Mouse (Mus musculus) common myeloid progenitor, adult 5-6 weeks (primary cell): ENCODE data around the gene Mamstr. TPM values are rescaled to one million over a fixed set of nuclear protein-coding genes. Genes with fewer than 3 reads are reported as not detected.
"Not testable (repeated sequence)": the region's sequence is repeated elsewhere in the genome, so short reads cannot be mapped to it uniquely, and the experiment has no call there.

Source experiments
- ATAC-seq: replicated peaks from 2 replicates; pipeline ENCODE4 v1.8.0; 2016; ENCODE audit warnings: low read depth, mild to moderate bottlenecking, moderate TSS enrichment, inconsistent platforms; ENCODE audit not compliant: poor library complexity, severe bottlenecking
- total RNA-seq: library from RNA; stranded (forward); fragments of 200-1000, 187-1606 nt; gene quantifications from 2 replicates; pipeline ENCODE4 v1.2.3, GENCODE M21; 2017

The Mamstr gene
- total RNA-seq, 1 experiment from 2014 or later, result under 0.01 TPM

DNA sequence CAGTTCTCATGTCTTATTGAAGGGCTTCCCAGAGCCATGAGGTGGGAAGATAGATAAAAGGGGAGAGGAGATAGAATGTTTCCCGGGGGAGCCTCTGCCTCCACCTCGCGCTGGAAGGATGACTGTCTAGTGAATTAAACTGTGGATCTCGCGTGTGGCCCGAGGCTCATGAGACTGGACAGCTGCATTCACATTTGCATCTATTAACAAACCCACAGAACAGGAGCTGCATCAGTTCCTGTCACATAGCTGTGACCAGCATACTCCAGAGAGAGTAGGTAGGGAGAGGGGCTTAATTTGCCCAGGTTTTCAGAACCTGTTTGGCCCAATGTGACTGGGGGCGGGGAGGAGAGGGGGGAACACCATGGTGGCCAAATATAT, 5.8 kb downstream of the Mamstr start:
- ATAC-seq, result no peak

DNA sequence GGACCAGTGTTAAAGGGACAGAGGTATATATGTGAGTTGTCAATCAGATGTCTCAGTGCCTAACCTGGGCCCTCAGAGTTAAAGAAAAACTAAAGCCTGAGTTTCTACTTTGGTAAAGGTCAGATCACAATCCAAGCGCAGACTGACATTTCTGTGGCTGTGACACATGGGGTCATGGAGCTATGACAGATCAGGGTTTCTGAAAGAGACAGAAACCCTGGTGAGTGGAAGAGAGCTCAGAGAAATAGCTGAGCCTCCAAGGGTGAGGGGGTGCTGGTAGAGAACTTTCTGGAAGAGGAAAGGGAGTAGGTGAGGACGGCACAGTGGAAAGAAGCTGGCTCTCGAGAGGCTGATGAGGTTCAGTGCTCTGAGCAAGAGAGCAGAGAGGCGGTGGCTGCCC, 6.9 kb downstream of the Mamstr start:
- ATAC-seq, result no peak

DNA sequence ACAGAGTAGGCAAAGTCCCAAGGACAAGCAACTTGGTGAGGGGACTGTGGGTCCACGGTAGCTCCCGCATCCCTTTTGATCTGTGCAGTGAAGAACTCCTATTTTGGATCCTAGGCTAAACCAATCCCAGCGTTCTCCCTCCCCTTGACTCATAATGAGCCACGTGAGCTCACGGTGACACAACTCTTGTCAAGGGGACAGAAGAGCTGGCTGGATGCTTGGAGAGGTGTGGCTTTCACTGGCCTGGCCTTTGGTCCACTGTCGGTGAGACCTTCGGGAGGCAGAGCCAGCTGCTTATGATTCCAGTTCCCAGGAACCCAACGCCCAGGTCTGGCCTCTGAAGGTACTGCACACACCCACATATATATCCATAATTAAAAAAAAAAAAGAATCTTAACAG, 9.6 kb downstream of the Mamstr start:
- ATAC-seq, result no peak

DNA sequence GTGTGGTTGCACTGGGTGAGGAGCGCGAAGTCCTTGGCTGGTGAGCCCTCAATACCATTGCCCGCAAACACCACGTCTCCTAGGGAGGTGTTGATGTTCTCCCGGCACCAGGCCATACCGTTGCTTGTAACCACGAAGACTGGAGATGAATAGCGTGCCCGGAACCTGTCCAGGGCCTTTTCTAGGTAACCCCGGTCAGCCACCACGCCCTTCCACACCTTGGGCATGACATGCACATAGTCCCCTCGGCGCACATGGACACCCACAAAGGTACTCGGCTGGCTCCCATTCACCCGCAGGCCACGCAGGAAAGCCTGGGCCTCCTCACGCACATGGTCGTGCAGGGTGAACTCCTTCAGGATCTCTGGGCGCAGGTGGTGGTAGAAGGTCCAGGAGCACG, 10.7 kb downstream of the Mamstr start:
- not testable (repeated sequence) for ATAC-seq

DNA sequence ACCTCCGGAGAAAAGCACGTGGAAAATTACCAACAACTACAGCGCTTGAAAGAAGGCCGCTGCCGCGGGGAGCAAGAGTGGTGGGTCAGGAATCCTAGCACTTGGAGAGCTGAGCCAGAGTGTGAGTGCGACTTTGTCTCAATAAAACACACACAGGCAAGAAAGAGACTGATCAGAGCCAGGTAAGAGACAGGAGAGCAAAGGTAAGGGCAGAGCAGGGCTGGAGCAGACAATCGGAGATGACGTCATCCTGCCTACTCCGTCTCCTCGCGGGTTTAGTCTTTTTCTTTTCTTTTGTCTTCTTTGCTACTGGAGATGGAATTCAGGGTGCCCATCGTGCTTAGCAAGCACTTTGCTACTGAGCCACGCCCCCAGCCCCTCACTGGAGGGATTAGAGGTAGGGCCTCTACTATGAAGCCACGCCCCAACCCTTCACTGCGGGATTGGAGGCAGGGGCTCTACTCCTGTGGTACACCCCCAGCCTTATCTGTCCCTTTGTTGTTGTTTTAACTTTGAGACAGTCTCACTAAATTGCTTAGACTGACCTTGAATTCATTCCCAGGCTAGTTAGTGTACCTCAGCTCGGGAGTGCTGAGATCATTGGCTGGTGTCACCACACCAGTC, 14.8 kb downstream of the Mamstr start:
- no peak for ATAC-seq

DNA sequence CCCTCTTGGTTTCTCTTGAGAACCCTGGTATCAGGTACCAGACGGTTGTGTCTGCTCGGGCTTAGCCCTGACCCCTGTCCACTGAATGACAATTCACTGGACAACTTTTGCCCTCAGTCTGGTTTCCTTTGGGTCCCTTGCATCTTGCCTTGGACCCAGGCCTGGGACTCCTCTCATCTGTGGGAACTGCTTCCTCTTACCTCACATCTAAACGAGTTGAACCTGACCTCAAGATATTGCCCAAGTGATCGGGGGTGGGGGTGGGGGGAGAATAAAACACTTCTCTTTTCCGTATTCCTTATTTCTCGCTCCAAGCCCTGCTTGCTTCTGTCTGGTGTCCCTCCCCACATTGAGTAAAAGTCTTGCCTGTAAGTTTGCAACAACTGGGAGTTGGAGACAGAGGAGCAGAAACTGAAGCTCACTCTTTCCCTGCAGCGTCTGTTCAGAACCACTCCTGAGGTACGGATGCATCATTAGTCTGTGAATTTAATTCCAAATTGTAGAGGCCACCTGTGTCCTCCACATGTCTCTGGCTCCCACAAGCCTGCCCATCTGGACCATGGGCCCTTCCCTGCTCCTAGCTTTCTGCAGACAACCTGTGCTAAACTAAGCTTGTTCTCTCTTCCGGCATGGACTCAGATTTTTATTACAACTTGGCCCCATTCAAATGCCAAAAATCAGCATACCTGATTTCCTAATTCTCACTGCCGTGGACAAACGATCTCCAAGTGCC, 21.1 kb downstream of the Mamstr start:
- ATAC-seq, result peak; percentile 85

DNA sequence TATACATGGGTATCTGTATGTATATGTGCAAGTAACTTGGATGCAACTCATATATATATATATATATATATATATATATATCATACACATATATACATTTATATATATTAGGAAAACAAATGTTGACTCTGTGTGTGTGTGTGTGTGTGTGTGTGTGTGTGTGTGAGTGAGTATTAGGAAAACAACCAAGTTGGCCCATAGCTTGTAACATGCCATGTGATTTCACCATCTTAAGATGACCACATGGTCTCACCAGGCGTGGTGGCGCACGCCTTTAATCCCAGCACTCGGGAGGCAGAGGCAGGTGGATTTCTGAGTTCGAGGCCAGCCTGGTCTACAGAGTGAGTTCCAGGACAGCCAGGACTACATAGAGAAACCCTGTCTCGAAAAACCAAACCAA, 21.9 kb downstream of the Mamstr start:
- not testable (repeated sequence) for ATAC-seq

DNA sequence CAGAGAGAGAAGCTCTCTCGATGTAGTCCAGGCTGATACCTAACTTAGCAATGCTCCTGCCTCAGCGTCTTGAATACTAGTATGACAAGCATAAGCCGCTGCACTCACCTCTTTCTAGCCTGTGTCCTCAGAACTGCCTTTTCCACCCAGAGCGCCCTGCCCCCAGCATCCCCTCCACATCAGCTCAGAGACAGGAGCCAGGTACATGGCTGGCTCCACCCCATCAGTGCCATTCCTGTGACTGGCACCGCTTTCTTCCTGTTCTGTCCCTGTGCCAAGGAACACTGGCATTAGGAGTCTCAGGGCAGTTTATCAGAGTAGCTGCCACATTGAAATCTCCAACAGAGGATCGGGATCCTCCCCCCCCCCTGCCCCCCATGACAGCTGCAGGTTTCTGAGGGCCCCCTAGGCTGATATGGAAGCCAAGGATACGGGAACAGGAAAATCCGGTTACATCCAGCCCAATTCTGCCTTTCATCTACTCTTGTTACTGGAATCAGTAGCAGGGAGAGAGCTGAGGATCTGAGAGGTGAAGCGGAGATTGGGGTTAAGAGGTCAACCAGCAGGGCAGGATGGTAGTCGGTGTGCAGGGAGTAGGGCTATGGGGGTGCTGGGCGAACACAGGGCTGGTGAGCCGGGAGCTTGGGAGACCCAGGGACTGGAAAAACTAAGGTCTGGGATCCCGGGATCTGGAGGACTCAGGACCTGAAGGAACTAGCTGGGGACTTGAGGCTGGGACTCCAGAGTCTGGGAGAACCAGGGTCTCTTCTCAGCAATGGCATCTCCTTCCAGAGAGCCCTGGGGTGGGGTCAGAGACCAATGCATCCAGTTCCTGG, 25.7 kb downstream of the Mamstr start:
- ATAC-seq, result no peak

DNA sequence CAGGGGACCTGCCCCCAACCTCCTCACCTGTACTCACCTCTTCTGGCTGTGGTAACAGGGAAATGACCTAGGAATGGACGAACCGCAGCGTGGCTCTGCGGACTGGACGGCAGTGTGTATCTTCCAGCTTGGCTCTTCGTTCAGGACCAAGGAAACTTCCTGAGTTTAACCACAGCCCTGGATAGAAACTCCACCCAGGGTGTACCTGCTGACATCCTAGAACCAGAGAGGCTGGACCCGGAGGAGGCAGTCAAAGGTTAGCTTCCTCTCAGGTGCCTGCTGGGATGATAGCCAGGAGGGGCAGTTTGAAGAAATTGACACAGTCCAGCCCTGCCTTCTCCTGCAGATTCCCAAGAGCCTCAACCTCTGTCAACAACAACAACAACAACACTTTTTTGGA, 26.4 kb downstream of the Mamstr start, which contains the start of gene Fut2:
TSS of gene Fut2 (minus strand) at position 234 of the 400 bp plus-strand sequence.
- no peak for ATAC-seq

DNA sequence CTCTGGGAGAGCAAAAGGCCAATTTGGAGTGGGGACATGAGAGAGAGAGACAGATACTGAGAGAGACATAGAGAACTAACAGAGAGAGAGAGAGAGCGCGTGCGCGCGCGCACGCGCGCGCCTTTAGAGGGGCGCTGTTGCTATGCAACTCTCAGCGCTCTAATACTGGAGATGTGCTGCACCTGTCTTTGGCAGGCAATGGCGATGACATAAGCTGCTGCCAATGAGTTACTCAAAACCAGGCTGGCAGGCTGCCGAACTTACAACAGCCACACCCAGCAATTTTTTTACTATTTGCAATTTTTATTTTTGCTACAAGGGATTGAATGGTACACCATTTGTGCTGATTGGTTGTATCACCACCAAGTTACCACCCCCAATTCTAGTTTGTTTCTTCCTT, 28.0 kb downstream of the Mamstr start:
- no peak for ATAC-seq

DNA sequence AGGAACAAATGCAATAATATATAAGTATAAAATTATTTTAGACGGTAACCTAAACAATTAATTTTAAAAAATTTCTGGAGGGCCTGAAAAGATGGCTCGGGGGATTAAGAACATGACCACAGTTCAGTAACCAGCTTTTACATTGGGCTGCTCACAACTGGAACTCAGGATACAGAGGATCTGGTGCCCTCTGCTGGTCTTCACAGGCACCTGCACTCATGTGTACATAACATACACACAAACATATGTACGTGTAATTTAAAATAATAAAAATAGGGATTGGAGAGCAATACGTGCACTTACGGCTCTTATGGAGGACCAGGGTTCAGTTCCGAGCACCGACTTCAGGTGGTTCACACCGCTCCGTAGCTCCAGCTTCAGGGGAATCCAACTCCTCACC, 29.1 kb downstream of the Mamstr start:
- ATAC-seq, result no peak

DNA sequence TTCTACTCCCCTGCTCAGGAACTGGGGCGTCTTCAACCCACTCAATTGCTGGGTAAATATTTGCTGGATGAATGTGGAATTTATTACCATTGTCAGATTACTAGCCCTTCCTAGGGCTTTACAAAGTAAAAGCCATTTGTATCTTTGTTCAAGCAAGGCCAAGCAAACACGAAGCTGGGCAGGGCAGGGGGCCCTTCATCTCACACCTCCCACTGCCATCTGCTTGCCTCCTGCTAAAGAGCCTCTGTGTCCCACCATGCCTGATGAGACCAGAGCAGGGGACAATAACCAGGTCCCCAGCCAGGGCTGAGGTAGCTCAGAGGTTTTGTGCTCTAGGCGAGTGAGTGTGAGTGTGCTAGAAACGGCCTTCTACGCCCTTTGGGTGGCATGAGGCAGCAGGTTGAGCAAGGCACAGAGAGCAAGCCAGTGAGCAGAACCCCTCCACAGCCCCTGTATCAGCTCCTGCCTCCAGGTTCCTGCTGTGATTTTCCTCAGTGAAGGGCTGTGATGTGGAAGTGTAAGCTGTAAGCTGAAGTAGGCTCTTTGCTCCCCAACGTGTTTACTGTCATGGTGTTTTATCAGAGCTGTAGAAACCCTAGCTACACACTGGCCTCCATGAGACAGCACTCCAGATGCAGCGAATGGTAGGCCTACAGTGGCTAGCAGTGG, 38.0 kb downstream of the Mamstr start:
- no peak for ATAC-seq

DNA sequence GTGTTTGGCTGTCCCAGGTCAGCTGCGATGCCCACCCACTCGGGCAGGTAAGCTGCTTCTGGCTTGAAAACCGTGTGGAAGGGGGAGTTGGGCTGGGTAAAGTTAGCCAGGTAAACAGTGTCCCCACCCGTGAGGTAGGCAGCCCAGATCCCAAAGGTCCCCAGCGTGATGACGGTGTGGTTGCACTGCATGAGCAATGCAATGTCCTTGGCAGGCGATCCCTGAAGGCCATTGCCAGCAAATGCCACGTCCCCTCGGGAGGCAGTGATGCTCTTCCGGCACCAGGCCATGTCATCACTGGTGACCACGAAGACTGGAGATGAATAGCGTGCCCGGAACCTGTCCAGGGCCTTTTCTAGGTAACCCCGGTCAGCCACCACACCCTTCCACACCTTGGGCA, 38.7 kb downstream of the Mamstr start:
- no peak for ATAC-seq

DNA sequence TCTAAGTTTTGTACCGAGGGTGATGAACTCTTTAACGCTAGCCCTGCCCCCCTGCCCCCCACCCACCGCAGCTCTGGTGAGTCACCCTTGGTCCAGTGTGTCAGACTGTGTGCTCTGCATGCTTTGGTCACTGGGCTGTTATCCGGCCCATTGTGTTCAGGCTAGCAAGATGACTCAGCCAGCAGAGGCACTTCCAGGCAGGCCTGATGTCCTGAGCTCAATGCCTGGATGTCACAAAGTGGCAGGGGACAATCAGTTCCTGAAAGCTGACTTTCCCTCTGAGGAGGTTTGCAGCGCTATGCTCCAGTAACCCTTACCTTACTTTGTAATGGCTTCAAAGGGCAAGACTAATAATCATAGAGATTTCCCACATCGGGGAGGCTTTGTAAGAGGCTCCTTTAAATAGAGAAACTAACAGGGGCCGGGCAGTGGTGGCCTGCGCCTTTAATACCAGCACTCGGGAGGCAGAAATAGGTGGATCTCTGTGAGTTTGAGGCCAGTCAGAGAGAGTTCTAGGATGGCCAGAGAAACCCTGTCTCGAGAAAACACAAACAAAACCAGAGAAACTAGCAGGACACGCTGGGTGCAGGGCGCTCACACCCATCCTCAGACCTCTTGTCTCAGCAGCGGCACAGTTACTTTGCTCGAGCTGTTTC, 40.3 kb downstream of the Mamstr start:
- no peak for ATAC-seq

DNA sequence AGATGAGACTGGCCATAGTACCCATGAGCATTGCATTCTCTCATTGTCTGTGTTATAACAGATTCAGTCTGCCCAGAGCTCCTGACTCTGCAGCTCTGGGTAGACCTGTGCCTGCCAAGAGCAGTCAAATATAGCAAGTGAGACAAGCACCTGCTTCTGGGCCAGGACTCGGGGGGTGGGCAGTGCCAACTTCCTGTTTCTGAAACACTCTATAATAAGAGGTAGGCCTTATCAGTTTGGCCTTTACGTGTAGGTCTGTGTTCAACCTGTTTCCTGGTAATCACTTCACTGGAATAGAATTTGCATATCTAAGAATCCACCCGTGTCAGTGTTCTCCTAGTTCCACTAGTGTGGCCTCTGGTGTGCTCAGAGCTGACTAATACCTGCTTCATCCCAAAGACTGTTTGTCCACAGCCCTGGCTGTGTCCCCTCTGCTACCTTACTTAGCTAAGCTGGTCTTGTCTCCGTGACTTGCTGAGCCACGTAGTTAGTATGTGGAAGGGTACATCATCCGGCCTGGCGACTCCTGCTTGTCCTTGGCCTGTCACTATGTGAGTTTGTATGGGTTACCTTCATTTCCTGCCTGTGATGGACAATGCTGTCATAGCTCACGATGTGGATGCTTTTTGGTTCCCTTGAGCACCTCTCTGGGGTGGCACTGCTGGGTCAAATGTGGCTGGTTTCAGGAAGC, 41.4 kb downstream of the Mamstr start:
- peak; percentile 39 for ATAC-seq

DNA sequence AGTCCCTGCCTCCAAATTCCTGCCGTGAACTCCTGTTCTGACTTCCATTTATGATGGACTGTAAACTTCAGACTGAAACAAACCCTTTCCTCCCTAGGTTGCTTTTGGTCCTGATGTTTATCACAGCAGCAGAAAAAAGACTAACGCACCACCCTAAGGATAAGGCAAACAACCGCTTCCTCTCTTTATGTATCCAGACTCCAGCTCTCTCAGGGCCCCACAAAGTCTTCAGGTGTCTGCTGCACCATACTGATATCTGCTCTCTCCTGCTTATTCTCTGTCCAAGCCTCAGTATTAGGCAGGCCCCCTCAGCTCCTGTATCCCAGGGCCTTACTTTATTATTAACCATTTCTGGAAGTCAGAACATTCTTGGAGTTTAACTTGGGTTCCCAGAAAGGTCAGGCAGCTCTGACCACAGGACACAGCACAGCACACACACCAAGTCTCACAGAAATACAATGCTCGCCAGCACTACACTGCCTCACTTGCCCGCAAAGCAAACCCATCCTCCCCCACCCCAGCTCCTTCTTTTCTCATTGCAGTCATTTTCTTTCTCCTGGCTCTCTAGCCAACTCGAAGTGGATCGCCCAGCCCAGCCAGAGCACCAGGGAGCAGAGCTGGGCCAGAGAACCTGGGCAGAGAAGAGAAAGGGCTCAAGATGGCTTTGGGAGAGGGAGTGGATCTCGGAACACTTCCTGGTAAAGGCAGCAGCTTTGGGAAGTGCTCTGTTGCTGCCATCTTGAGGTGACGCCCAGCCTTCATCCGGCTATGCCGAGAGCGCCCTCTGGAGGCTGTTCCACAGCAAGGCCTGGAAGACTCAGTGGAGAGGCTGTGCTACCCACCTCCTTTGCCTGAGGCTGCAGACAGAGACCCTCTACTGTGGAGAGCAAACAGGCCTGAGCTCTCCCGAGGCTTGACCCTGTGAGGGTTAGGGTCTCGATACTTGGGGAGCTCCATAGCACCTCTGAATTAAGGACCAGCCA, 42.7 kb downstream of the Mamstr start:
- ATAC-seq, result peak; percentile 88

DNA sequence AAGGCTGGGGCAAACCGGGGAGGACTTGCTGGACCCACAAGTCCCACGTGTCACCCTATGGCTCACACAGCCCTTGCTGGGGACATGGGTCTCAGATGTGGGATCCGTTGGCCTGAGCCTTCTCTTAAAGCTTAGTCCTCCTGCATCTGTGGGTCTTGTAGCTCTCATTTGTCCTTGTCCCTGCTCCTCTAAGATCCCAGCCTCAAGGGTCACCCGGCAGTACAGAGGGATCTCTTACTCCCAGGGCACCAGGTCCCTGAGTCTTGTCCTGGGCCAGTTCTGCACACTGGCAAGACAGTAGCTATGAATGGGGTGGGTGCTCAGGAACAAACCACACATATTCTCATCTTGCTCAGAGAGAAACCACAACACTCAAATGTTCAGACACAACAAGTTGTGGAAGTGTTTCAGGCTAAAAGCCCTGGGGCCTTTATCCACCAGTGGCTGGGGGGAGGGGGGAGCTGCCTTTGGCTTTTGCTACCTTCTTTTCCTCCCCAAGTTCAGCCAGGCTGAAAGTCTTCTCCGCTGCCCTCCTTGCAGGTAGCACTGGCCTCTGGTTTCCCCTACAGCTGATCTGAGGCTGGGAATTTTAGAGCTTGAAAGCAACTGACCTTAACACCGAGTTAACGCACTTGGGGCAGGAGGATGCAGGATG, 43.7 kb downstream of the Mamstr start, which contains the start of gene Ntn5:
TSS of gene Ntn5 (plus strand) at position 627 of the 655 bp plus-strand sequence.
- no peak for ATAC-seq

DNA sequence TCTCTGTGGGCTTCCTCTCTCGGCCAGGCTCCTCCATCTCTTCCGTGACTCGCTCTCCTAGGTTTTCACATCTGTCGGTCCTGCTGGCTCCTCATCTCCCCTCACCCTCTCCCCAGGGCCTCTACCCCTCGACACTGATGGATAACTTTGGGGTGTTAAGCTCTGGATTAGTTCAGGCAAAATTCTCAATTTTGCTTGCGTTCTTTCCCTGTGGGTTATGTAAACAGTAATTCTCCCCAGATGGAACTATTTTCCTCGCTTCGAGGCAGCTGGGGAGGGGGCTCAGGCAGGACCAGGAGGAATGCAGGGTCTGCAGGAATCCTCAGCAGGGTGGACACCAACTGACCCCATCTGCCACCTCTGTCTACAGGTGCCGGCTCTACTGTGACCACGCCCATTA, 46.0 kb downstream of the Mamstr start:
- ATAC-seq, result no peak
